Mouse (Mus musculus) MEL (cell line): Measurements from ENCODE around the gene Adig. TPM values are rescaled to one million over a fixed set of nuclear protein-coding genes. Genes with fewer than 3 reads are reported as not detected.

Experiments
- DNase-seq: peaks from one replicate; pipeline ENCODE4 v3.0.0; 2011; ENCODE audit warnings: low read depth, low spot score
- H3K27ac ChIP-seq: 2 replicates; pipeline ENCODE4 v1.5.1; 2012; ENCODE audit warnings: low read depth, mild to moderate bottlenecking, control low read depth, low read length, moderate library complexity; ENCODE audit not compliant: control insufficient read depth
- H3K27me3 ChIP-seq, 2 experiments: fragments of 150-350 bp in 1 of 2; sonication (generic) in 1 of 2; 2 replicates each; pipeline ENCODE4 v1.6.1; 2012; ENCODE audit warnings: low read length in 2 of 2, mild to moderate bottlenecking in 2 of 2, improper control_type of control experiment in 1 of 2, moderate library complexity in 1 of 2; ENCODE audit not compliant: insufficient read depth in 2 of 2, control insufficient read depth in 1 of 2
- H3K36me3 ChIP-seq, 2 experiments: 2 replicates each; pipeline ENCODE4 v1.6.1; 2012 to 2014; ENCODE audit warnings: low read length in 2 of 2, improper control_type of control experiment in 1 of 2, inconsistent platforms in 1 of 2, mild to moderate bottlenecking in 1 of 2; ENCODE audit not compliant: insufficient read depth in 2 of 2, control insufficient read depth in 1 of 2
- H3K4me1 ChIP-seq, 2 experiments: fragments of 150-350 bp in 1 of 2; sonication (generic) in 1 of 2; 2 replicates each; pipeline ENCODE4 v1.6.1; 2012; ENCODE audit warnings: low read length in 2 of 2, improper control_type of control experiment in 1 of 2, mild to moderate bottlenecking in 1 of 2; ENCODE audit not compliant: insufficient read depth in 2 of 2, control insufficient read depth in 1 of 2
- H3K4me3 ChIP-seq, 2 experiments: fragments of 150-350 bp in 1 of 2; sonication (generic) in 1 of 2; 2 replicates each; pipeline ENCODE4 v1.5.1; 2012; ENCODE audit warnings: low read depth in 2 of 2, low read length in 2 of 2, mild to moderate bottlenecking in 2 of 2, moderate library complexity in 2 of 2, control low read depth in 1 of 2, improper control_type of control experiment in 1 of 2; ENCODE audit not compliant: control insufficient read depth in 1 of 2, insufficient read depth in 1 of 2
- H3K79me2 ChIP-seq: 2 replicates; pipeline ENCODE4 v1.6.1; 2012; ENCODE audit warnings: mild to moderate bottlenecking, low read length, moderate library complexity; ENCODE audit not compliant: control insufficient read depth, poor library complexity, insufficient read depth
- H3K9ac ChIP-seq: 2 replicates; pipeline ENCODE4 v1.6.1; 2012; ENCODE audit warnings: low read depth, mild to moderate bottlenecking, control low read depth, low read length, moderate library complexity; ENCODE audit not compliant: control insufficient read depth, poor library complexity, severe bottlenecking
- H3K9me3 ChIP-seq: fragments of 150-350 bp; sonication (generic); replicated peaks from 2 replicates; pipeline ENCODE4 v1.6.1; 2012; ENCODE audit warnings: mild to moderate bottlenecking, low read length, improper control_type of control experiment, moderate library complexity; ENCODE audit not compliant: insufficient read depth
- BHLHE40 ChIP-seq: IDR thresholded peaks from 2 replicates; pipeline ENCODE4 v1.6.1; 2012; ENCODE audit warnings: low read depth, mild to moderate bottlenecking, inconsistent platforms, low read length, improper control_type of control experiment, borderline replicate concordance
- CTCF ChIP-seq, 3 experiments: IDR thresholded peaks in 2 of 3; conservative IDR thresholded peaks in 1 of 3; 2 replicates each; pipeline ENCODE4 v1.5.1; 2011 to 2012; ENCODE audit warnings: low read length in 3 of 3, low read depth in 2 of 3, mild to moderate bottlenecking in 2 of 3, improper control_type of control experiment in 1 of 3, inconsistent platforms in 1 of 3, mixed read lengths in 1 of 3, moderate library complexity in 1 of 3; ENCODE audit not compliant: control insufficient read depth in 1 of 3, insufficient read depth in 1 of 3, poor library complexity in 1 of 3, severe bottlenecking in 1 of 3
- E2F4 ChIP-seq: IDR thresholded peaks from 2 replicates; pipeline ENCODE4 v1.6.1; 2011; ENCODE audit warnings: low read depth, low read length, improper control_type of control experiment, borderline replicate concordance
- EP300 ChIP-seq, 2 experiments: IDR thresholded peaks; 2 replicates each; pipeline ENCODE4 v1.6.1; 2011; ENCODE audit warnings: improper control_type of control experiment in 2 of 2, low read length in 2 of 2, low read depth in 1 of 2, mild to moderate bottlenecking in 1 of 2
- ETS1 ChIP-seq: IDR thresholded peaks from 2 replicates; pipeline ENCODE4 v1.6.1; 2012; ENCODE audit warnings: low read depth, mild to moderate bottlenecking, inconsistent platforms, low read length, improper control_type of control experiment, moderate library complexity
- GABPA ChIP-seq: IDR thresholded peaks from 2 replicates; pipeline ENCODE4 v1.6.1; 2012; ENCODE audit warnings: low read depth, mild to moderate bottlenecking, inconsistent platforms, low read length, improper control_type of control experiment, moderate library complexity
- GATA1 ChIP-seq: IDR thresholded peaks from 2 replicates; pipeline ENCODE4 v1.6.1; 2011; ENCODE audit warnings: low read depth, low read length, improper control_type of control experiment
- HCFC1 ChIP-seq: IDR thresholded peaks from 2 replicates; pipeline ENCODE4 v1.6.1; 2012; ENCODE audit warnings: low read depth, mild to moderate bottlenecking, inconsistent platforms, low read length, improper control_type of control experiment, moderate library complexity
- MAX ChIP-seq: IDR thresholded peaks from 2 replicates; pipeline ENCODE4 v1.6.1; 2011; ENCODE audit warnings: low read length, improper control_type of control experiment
- MAZ ChIP-seq: IDR thresholded peaks from 2 replicates; pipeline ENCODE4 v1.6.1; 2012; ENCODE audit warnings: low read depth, mild to moderate bottlenecking, inconsistent platforms, low read length, improper control_type of control experiment
- MXI1 ChIP-seq: IDR thresholded peaks from 2 replicates; pipeline ENCODE4 v1.6.1; 2011; ENCODE audit warnings: mild to moderate bottlenecking, low read depth, low read length, improper control_type of control experiment
- MYB ChIP-seq: IDR thresholded peaks from 2 replicates; pipeline ENCODE4 v1.6.1; 2011; ENCODE audit warnings: mild to moderate bottlenecking, low read depth, low read length, improper control_type of control experiment
- MYC ChIP-seq: IDR thresholded peaks from 2 replicates; pipeline ENCODE4 v1.6.1; 2011; ENCODE audit warnings: low read depth, mild to moderate bottlenecking, low read length, improper control_type of control experiment, moderate library complexity
- NELFE ChIP-seq: IDR thresholded peaks from 2 replicates; pipeline ENCODE4 v1.6.1; 2011; ENCODE audit warnings: low read depth, low read length, improper control_type of control experiment
- NRF1 ChIP-seq: IDR thresholded peaks from 2 replicates; pipeline ENCODE4 v1.6.1; 2014; ENCODE audit warnings: low read depth, mild to moderate bottlenecking, inconsistent platforms, low read length, improper control_type of control experiment, moderate library complexity; ENCODE audit not compliant: poor library complexity, insufficient read depth, severe bottlenecking
- RAD21 ChIP-seq: IDR thresholded peaks from 2 replicates; pipeline ENCODE4 v1.6.1; 2011; ENCODE audit warnings: mild to moderate bottlenecking, low read depth, low read length, improper control_type of control experiment
- RCOR1 ChIP-seq: IDR thresholded peaks from 2 replicates; pipeline ENCODE4 v1.6.1; 2012; ENCODE audit warnings: low read depth, mild to moderate bottlenecking, inconsistent platforms, low read length, improper control_type of control experiment
- SMC3 ChIP-seq: IDR thresholded peaks from 2 replicates; pipeline ENCODE4 v1.6.1; 2011; ENCODE audit warnings: low read depth, low read length, improper control_type of control experiment
- TAL1 ChIP-seq: IDR thresholded peaks from 2 replicates; pipeline ENCODE4 v1.6.1; 2012; ENCODE audit warnings: mild to moderate bottlenecking, inconsistent platforms, low read length, moderate library complexity, mixed read lengths
- TCF12 ChIP-seq: IDR thresholded peaks from 2 replicates; pipeline ENCODE4 v1.6.1; 2014; ENCODE audit warnings: low read depth, mild to moderate bottlenecking, inconsistent platforms, low read length, improper control_type of control experiment, moderate library complexity
- UBTF ChIP-seq: IDR thresholded peaks from 2 replicates; pipeline ENCODE4 v1.6.1; 2012; ENCODE audit warnings: low read depth, mild to moderate bottlenecking, inconsistent platforms, low read length, improper control_type of control experiment, moderate library complexity, borderline replicate concordance; ENCODE audit not compliant: insufficient read depth
- ZC3H11A ChIP-seq: IDR thresholded peaks from 2 replicates; pipeline ENCODE4 v1.6.1; 2012; ENCODE audit warnings: low read depth, mild to moderate bottlenecking, inconsistent platforms, low read length, improper control_type of control experiment
- ZKSCAN1 ChIP-seq: IDR thresholded peaks from 2 replicates; pipeline ENCODE4 v1.6.1; 2012; ENCODE audit warnings: low read depth, mild to moderate bottlenecking, inconsistent platforms, low read length, improper control_type of control experiment, moderate library complexity
- ZMIZ1 ChIP-seq: IDR thresholded peaks from 2 replicates; pipeline ENCODE4 v1.6.1; 2012; ENCODE audit warnings: low read depth, mild to moderate bottlenecking, inconsistent platforms, low read length, improper control_type of control experiment, moderate library complexity
- polyA plus RNA-seq, 2 experiments: library from polyadenylated mRNA; stranded (reverse) in 1 of 2; unstranded in 1 of 2; fragments of >175 nt in 1 of 2; fragments of >200 nt in 1 of 2; gene quantifications; 2 replicates each; pipeline versions ENCODE4 v1.2.1 to v1.2.4; 2012; ENCODE audit warnings: low replicate concordance in 2 of 2, low read depth in 1 of 2; ENCODE audit not compliant: insufficient read length in 2 of 2, insufficient read depth in 1 of 2, missing spikeins in 1 of 2
- total RNA-seq: library from RNA; depleted of rRNA; stranded (reverse); fragments of 300-350 nt; gene quantifications from 2 replicates; pipeline ENCODE4 v1.2.3, GENCODE M21; 2012

The Adig gene
- total and polyA plus RNA-seq, 3 experiments: not detected

DNA sequence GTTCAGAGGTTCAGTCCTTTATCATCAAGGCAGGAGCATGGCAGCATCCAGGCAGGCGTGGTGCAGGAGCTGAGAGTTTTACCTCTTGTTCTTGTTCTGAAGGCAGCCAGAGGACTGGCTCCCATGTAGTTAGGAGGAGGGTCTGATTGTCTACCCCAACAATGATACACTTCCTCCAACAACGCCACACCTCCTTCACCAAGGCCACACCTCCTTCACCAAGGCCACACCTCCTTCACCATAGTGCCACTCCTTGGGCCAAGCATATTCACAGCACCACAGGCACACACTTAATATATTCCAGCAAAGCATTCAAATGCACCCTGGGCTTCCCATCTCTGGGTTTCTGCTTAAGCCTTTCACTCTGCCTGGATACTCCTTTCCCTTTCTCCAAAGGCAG, 42.9 kb downstream of the Adig start:
- H3K4me3 ChIP-seq: no peak overlapping the region
- TF ChIP-seq ZMIZ1: no peak
- no peak for TF ChIP-seq MYC
- TF ChIP-seq MAZ: no peak
- TF ChIP-seq RCOR1: no peak
- no peak for TF ChIP-seq MXI1
- TF ChIP-seq ETS1: no peak
- no peak for TF ChIP-seq NRF1
- TF ChIP-seq UBTF: no peak
- no peak for TF ChIP-seq E2F4
- TF ChIP-seq BHLHE40: no peak
- TF ChIP-seq MYB: no peak
- no peak for TF ChIP-seq GABPA
- H3K27me3 ChIP-seq: no peaks in the 10 kb centered on the region; a peak in 2 of 4 replicates
- H3K27ac ChIP-seq: no peak overlapping the region
- H3K79me2 ChIP-seq: no peaks in the 10 kb centered on the region
- H3K36me3 ChIP-seq: no peaks in the 10 kb centered on the region
- H3K9me3 ChIP-seq: no peaks in the 10 kb centered on the region
- H3K9ac ChIP-seq: no peak overlapping the region
- no peaks in the 10 kb centered on the region for H3K4me1 ChIP-seq
- DNase-seq: peak; percentile 15

DNA sequence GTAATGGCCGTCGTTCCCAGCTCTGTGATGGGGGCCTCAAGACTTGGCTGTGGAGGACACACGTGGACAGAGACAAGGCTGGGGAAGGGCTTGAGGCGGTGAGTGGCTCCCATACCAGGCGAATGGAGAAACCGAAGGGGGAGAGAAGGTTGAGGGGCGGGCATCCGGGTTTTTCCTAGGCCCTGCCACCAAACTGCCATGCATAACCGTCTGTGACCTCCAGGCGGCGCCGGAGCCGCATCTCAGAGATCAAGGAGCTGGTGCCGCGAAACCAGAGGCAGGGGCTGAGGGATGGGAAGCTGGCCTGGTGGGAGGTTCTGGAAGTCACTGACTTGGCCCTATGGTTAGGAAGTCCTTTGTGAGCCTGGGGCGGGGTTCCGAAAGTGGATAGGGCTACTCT, 44.3 kb downstream of the Adig start:
- no peaks in the 10 kb centered on the region for H3K79me2 ChIP-seq
- peak; percentile 68 for DNase-seq

More for the DNA sequence above, 44.3 kb downstream of the Adig start:
- Histone ChIP-seq H3K27ac (no peak overlapping the region), H3K27me3 (no peaks in the 10 kb centered on the region; a peak in 2 of 4 replicates), H3K4me3 (no peak overlapping the region), H3K36me3 (no peaks in the 10 kb centered on the region), H3K9me3 (no peaks in the 10 kb centered on the region), H3K9ac (peak overlapping the region; percentile 17; the same call in 1 of the 2 replicates), H3K4me1 (no peaks in the 10 kb centered on the region)
- TF ChIP-seq E2F4 (no peak), ZKSCAN1 (no peak), NELFE (no peak), TCF12 (no peak), UBTF (no peak), MAX (no peak), EP300 (IDR thresholded peaks at IDR 0.05; ENCODE audit: low read depth in 1 of 2, low read length in 2 of 2) (no peak), MAZ (no peak), HCFC1 (no peak), GATA1 (no peak), SMC3 (peak; percentile 96), RAD21 (peak; percentile 92), TAL1 (no peak), CTCF (IDR thresholded peaks at IDR 0.05 in 2 of 3, conservative IDR thresholded peaks at IDR 0.05 in 1 of 3; ENCODE audit: control insufficient read depth in 1 of 3, insufficient read depth in 1 of 3, low read depth in 2 of 3, low read length in 3 of 3, poor library complexity in 1 of 3, severe bottlenecking in 1 of 3) (peak; percentile 78 to 98 (median 95)), ZC3H11A (peak; percentile 89), MXI1 (no peak)
